Mouse (Mus musculus) heart, postnatal 25 days (tissue): ENCODE data around the gene Tbx18. TPM values are rescaled to one million over a fixed set of nuclear protein-coding genes. Genes with fewer than 3 reads are reported as not detected.

ENCODE experiments used
- DNase-seq: peaks from one replicate; pipeline ENCODE4 v3.0.0; 2022; ENCODE audit warnings: low spot score
- intact Hi-C: fragments of 180-260 bp; cut with DNase I; formaldehyde crosslinking; loops from one replicate; pipeline ENCODE4 v1.15.1; 2025
- total RNA-seq, 2 experiments: library from RNA; stranded (reverse); gene quantifications; 2 replicates each; pipeline ENCODE4 v1.2.3; 2021

The Tbx18 gene
- total RNA-seq, 2 experiments from 2014 or later = 4.4 to 6.1 TPM

GRCm38 (mm10) chr9:87728107-87728506, 3.0 kb downstream of the Tbx18 start:
- no peak for DNase-seq
- intact Hi-C loops = no loop called here

- intact Hi-C loops = no loop called here
- no peak for DNase-seq
Observed at GRCm38 (mm10) chr9:87727155-87727953, 3.7 kb downstream of the Tbx18 start.

- no peak for DNase-seq
- intact Hi-C loops = no loop called here
Observed at GRCm38 (mm10) chr9:87721793-87722192, 9.3 kb downstream of the Tbx18 start.

GRCm38 (mm10) chr9:87710360-87710759, 20.7 kb downstream of the Tbx18 start:
- intact Hi-C loops = no loop called here
- no peak for DNase-seq

GRCm38 (mm10) chr9:87708151-87708550, 22.9 kb downstream of the Tbx18 start:
- intact Hi-C loops = loop anchor here (1.0 to 5.0 kb wide), 3 partner anchors 34 to 511 kb away; no protein-coding TSS in a partner anchor
- DNase-seq = no peak

- no peak for DNase-seq
- intact Hi-C loops = no loop called here
Observed at GRCm38 (mm10) chr9:87702267-87702666, 28.8 kb downstream of the Tbx18 start.

- intact Hi-C loops = no loop called here
- no peak for DNase-seq
Observed at GRCm38 (mm10) chr9:87686981-87687380, 44.1 kb downstream of the Tbx18 start.

GRCm38 (mm10) chr9:87682247-87682646, 48.8 kb downstream of the Tbx18 start:
- intact Hi-C loops = no loop called here

More at GRCm38 (mm10) chr9:87682247-87682646, 48.8 kb downstream of the Tbx18 start:
- DNase-seq = no peak
